8 mouse cellular contexts compared by ENCODE assay signal in the genomic region with DNA sequence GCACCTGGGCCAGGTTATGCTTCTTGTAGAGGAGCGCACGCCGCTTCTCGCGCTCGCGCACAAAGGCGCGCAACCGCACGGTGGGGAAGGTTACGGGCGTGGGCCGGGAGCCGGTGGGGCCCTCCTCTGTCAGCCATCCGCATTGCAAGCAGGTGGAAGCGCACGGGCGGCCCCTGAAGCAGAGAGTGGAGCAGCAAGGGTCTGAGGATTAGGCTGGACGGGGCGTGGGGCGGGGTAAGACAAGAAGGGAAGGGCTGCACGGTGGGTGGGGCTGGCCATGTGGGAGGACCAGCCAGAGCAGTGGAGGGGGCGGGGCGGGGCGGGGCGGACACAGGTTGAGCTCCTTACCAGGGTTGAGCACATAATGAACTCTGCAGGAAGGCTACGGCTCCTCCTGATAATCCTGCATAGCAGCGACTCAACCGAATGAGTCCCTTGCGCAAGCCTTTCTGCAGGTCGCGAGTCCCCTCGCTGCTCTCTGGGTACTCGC. TPM values are rescaled to one million over a fixed set of nuclear protein-coding genes. Genes with fewer than 3 reads are reported as not detected.
A peak's percentile ranks its signal among the peaks of the same experiment; 100 is the strongest.
DNase-seq lines count a peak whose midpoint lies in the region; ATAC-seq and TF ChIP-seq lines count a peak whose summit lies in the region.

No protein-coding gene starts in this region.

- H3K9ac ChIP-seq in kidney, postnatal 0 days (ENCODE audit: low read depth, low read length), result no peak overlapping the region

- H3K27me3 ChIP-seq in kidney, postnatal 0 days (ENCODE audit: insufficient read depth, low read length), result no peaks in the 10 kb centered on the region
- 0 out of 2 replicates have a peak, but pooled peaks cover 4% of the 10 kb centered on the region for H3K27me3 ChIP-seq in small intestine, adult 2 months (ENCODE audit: control insufficient read depth, insufficient read depth, low read length)

- H3K4me3 ChIP-seq in kidney, postnatal 0 days (replicated peaks; ENCODE audit: low read depth, low read length), result peak overlapping the region; percentile 26
- H3K4me3 ChIP-seq in small intestine, adult 2 months (ENCODE audit: low read depth, low read length), result peak overlapping the region; percentile 60

- WGBS in kidney, postnatal 0 days, result under 1% methylated on average over 35 of the region's 35 CpGs
- WGBS in small intestine, adult 2 months, result 3% methylated on average over 33 of the region's 35 CpGs

- TF ChIP-seq CTCF in kidney, postnatal 0 days (IDR thresholded peaks at IDR 0.05; ENCODE audit: low read depth), result peak; percentile 34; the same call in 1 of the 2 replicates
- no peak for TF ChIP-seq CTCF in small intestine, adult 2 months (IDR thresholded peaks at IDR 0.05; ENCODE audit: extremely low read depth, insufficient read length, insufficient replicate concordance, low read depth, low read length)

- H3K9me3 ChIP-seq in kidney, postnatal 0 days (replicated peaks; ENCODE audit: low read length), result no peaks in the 10 kb centered on the region

- peak; percentile 81 for ATAC-seq in kidney, postnatal 0 days (replicated peaks; ENCODE audit: low FRiP score, low read depth)
- ATAC-seq in activated CD4-positive, CD25-positive, alpha-beta regulatory T cell, adult 4 months, result no peak

- intact Hi-C loops in left cerebral cortex, postnatal 4 days (cut with DNase I), result no loop called here

- H3K36me3 ChIP-seq in kidney, postnatal 0 days (ENCODE audit: insufficient read depth, low read length), result peaks cover 15% of the 10 kb centered on the region; the same call in 1 of the 2 replicates
- peaks cover 12% of the 10 kb centered on the region for H3K36me3 ChIP-seq in small intestine, adult 2 months (ENCODE audit: control insufficient read depth, insufficient read depth, low read length)

- H3K4me1 ChIP-seq in kidney, postnatal 0 days (replicated peaks; ENCODE audit: insufficient read depth, low read length), result 0 out of 2 replicates have a peak, but pooled peaks cover 3% of the 10 kb centered on the region
- peaks cover 12% of the 10 kb centered on the region for H3K4me1 ChIP-seq in small intestine, adult 2 months (ENCODE audit: control insufficient read depth, insufficient read depth, insufficient read length, low read length)

- DNase-seq in left cerebral cortex, postnatal 4 days, result peak; percentile 45
- no peak for DNase-seq in left cerebral cortex, adult 11 months (ENCODE audit: low spot score)
- peak; percentile 40 for DNase-seq in cerebellum, adult 8-10 months
- DNase-seq in forelimb bud, embryonic 11.5 days (ENCODE audit: low read depth, low spot score), result peak; percentile 23
- DNase-seq in kidney, postnatal 0 days (ENCODE audit: low spot score), result peak; percentile 68
- DNase-seq in lung, postnatal 36 days, result peak; percentile 79

- 0 out of 2 replicates have a peak, but pooled peaks have one; percentile 16 for TF ChIP-seq POLR2A in small intestine, adult 2 months (IDR thresholded peaks at IDR 0.05; ENCODE audit: low read depth, low read length)

- no peak overlapping the region for H3K27ac ChIP-seq in kidney, postnatal 0 days
- H3K27ac ChIP-seq in small intestine, adult 2 months (ENCODE audit: insufficient read depth, low read depth, low read length), result no peak overlapping the region

- peak overlapping the region; percentile 56 for H3K4me2 ChIP-seq in kidney, postnatal 0 days (ENCODE audit: low read length)

RNA-seq across cellular contexts. Expression of a gene that starts 16.5 kb away (rescaled TPM):
- total RNA-seq in left cerebral cortex, postnatal 4 days (2021), result 10 to 100 TPM; 26.0 to 27.0 TPM
- 16.3 and 16.7 TPM in 2 replicates for polyA plus RNA-seq in kidney, postnatal 0 days (2015; fragmentation: Nextera tagmentation; extraction: Ambion mirVana)
- polyA plus RNA-seq in small intestine, adult 2 months (2012; rRNA removed), result 15.4 and 22.6 TPM in 2 replicates
- polyA plus RNA-seq in activated CD4-positive, CD25-positive, alpha-beta regulatory T cell, adult 4 months (2017; shearing (Covaris generic)), result 10 to 100 TPM; 18.5 to 22.2 TPM

RNA-seq across cellular contexts. Expression of a gene that starts 39.9 kb away (rescaled TPM):
- 100 to 1,000 TPM in 1 of 2 experiments, 10 to 100 TPM in 1; 95.0 to 101 TPM for total RNA-seq in left cerebral cortex, postnatal 4 days (2021)
- 40.9 and 41.2 TPM in 2 replicates for polyA plus RNA-seq in kidney, postnatal 0 days (2015; fragmentation: Nextera tagmentation; extraction: Ambion mirVana)
- 5.2 and 12.1 TPM in 2 replicates for polyA plus RNA-seq in small intestine, adult 2 months (2012; rRNA removed)
- 1 to 10 TPM; 3.5 to 5.4 TPM for polyA plus RNA-seq in activated CD4-positive, CD25-positive, alpha-beta regulatory T cell, adult 4 months (2017; shearing (Covaris generic))

RNA-seq across cellular contexts. Expression of a gene that starts 39.9 kb away (rescaled TPM):
- total RNA-seq in left cerebral cortex, postnatal 4 days (2021), result 1 to 10 TPM; 1.8 to 2.0 TPM
- polyA plus RNA-seq in kidney, postnatal 0 days (2015; fragmentation: Nextera tagmentation; extraction: Ambion mirVana), result 0.32 and 0.37 TPM in 2 replicates
- 0.08 TPM in 1 of 2 replicates, not detected in the other for polyA plus RNA-seq in small intestine, adult 2 months (2012; rRNA removed)
- polyA plus RNA-seq in activated CD4-positive, CD25-positive, alpha-beta regulatory T cell, adult 4 months (2017; shearing (Covaris generic)), result under 1 TPM; 0.17 to 0.20 TPM

RNA-seq across cellular contexts. Expression of a gene that starts 45.7 kb away (rescaled TPM):
- total RNA-seq in left cerebral cortex, postnatal 4 days (2021), result 100 to 1,000 TPM; 299 to 314 TPM
- polyA plus RNA-seq in kidney, postnatal 0 days (2015; fragmentation: Nextera tagmentation; extraction: Ambion mirVana), result 43.9 and 45.8 TPM in 2 replicates
- 1.7 and 3.8 TPM in 2 replicates for polyA plus RNA-seq in small intestine, adult 2 months (2012; rRNA removed)
- 1 to 10 TPM; 1.8 to 4.2 TPM for polyA plus RNA-seq in activated CD4-positive, CD25-positive, alpha-beta regulatory T cell, adult 4 months (2017; shearing (Covaris generic))

RNA-seq across cellular contexts. Expression of a gene that starts 55.7 kb away (rescaled TPM):
- total RNA-seq in left cerebral cortex, postnatal 4 days (2021), result 100 to 1,000 TPM; 386 to 426 TPM
- 238 and 249 TPM in 2 replicates for polyA plus RNA-seq in kidney, postnatal 0 days (2015; fragmentation: Nextera tagmentation; extraction: Ambion mirVana)
- polyA plus RNA-seq in small intestine, adult 2 months (2012; rRNA removed), result 87.9 and 160 TPM in 2 replicates
- polyA plus RNA-seq in activated CD4-positive, CD25-positive, alpha-beta regulatory T cell, adult 4 months (2017; shearing (Covaris generic)), result 10 to 100 TPM; 11.4 to 17.9 TPM
